Mouse (Mus musculus) ZHBTc4 (cell line): ENCODE results near the gene Bace2.

Experiments
- DNase-seq: peaks from one replicate; pipeline ENCODE4 v3.0.0-alpha.2; 2011; ENCODE audit warnings: low read depth, low spot score

The Bace2 gene

GRCm38 (mm10) chr16:97401741-97402140, 45.2 kb downstream of the Bace2 start:
- no peak for DNase-seq

DNA sequence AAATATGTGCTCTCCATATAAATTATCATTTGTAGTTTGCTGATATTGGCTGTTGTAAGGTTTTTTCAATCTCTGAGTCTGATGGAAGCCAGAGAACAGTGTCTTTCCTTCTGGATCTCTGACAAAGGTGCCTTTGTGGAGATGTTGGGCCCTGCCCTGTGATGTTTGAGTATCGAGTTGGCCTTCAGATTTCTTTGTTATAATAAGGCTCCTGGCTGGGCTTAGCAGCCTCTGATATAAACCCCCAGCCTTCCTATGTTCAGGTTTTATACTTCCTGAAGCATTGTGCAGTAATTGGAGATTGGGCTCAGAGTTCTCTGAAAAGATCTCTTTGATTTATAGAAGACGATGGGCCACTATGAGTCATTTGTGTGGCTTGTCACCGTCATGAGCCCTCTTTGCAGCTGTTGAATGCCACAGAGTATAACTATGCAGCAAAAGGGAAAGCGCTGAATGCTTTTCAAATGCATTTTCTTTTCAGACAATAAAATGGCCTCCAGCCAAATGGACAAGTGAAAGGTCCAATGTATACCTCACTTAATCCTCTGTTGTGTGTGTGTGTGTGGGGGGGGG, 45.8 kb downstream of the Bace2 start:
- DNase-seq, result no peak

- no peak for DNase-seq
These were observed 49.0 kb downstream of the Bace2 start for GRCm38 (mm10) chr16:97405476-97406012.

- peak; percentile 75 for DNase-seq
These were observed 61.5 kb downstream of the Bace2 start for GRCm38 (mm10) chr16:97417896-97418542.

DNA sequence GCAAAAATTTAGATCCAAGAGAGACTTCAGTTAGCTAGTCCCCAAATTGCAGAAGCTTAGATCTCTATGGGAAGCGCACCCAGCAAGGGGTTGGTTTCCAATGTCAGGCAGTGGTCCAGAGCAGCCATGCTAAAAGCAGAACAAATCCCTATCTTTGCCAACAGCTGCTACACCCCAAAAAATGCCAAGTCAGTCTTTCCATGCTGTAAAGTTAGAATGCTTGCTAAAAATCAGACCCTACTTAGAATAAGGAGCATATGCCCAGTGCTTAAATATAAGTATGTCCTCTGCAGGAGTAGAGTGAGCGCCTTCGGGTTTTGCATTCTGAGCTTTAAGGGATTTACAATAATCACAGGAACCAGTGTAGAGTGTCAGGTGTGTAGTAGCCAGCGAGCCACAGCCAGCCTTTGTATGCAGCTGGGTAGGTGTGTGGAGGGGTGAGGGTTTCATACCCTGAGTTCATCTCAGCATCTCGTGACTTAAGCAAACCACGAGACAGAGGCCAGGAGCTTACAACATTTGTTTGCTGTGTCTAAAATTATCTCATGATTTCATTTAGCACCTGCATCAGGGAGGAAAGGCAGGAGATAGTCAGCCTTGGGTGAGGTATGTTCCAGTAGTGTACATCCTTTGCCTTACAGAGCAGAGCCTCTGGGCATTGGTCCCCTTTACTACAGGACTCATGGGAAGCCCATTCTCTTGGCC, 62.4 kb downstream of the Bace2 start:
- no peak for DNase-seq

GRCm38 (mm10) chr16:97421671-97422070, 65.1 kb downstream of the Bace2 start:
- no peak for DNase-seq

DNA sequence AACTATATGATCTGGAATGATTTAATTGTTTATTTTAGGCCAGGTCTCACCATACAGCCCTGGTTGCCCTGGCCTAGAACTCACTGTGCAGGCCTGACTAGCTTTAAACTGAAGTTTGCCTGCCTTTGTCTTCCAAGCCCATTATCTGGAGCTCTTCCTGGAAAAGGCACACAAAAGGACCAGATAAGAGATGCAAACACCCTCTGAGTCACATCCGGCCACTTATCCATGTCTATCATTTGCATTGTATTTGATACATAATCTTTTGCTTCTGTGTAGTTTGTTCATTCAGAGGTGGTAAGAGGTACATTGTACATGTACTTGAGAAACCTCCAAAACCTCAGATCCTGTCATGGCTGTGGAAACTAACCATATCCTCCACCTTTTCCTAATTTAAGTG, 67.1 kb downstream of the Bace2 start:
- no peak for DNase-seq

DNA sequence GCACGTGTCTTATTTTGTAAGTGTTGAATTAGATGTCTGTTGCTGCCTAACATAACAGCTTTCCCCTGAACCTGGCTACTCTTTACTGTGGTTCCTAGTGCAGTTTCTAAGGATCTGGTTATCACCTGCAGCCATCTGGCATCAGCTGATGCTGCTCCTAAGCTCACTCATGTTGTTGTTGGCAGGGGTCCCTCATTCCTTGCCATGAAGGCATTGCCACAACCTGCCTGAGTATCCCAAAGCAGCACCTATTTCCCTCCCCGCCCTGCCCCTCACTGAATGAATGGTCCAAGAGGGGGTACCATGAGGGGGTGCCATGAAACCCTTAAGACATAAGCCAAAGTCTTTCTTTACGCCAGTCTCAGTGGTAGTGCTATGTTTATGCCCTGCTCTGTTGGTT, 71.5 kb downstream of the Bace2 start:
- DNase-seq, result no peak

GRCm38 (mm10) chr16:97430091-97430490, 73.5 kb downstream of the Bace2 start:
- DNase-seq, result no peak

DNA sequence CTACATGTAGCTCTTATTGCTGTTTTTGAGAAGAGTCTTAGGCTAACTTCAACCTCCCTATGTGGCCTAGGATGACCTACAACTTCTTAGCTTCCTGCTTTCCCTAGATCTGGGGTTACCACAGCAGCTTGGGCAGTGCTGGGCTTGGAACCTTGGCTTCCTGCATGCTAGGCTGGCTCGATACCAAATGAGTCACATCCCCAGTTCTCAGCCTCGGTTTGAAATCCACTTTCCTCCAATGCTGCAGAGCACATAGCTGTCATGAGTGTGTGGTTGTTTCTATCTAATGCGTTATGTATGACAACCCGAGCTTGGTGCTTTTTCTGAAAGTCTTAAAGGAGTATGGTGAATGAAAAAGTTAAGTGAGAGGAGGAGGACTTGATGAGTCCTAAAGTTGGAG, 74.8 kb downstream of the Bace2 start:
- no peak for DNase-seq

DNA sequence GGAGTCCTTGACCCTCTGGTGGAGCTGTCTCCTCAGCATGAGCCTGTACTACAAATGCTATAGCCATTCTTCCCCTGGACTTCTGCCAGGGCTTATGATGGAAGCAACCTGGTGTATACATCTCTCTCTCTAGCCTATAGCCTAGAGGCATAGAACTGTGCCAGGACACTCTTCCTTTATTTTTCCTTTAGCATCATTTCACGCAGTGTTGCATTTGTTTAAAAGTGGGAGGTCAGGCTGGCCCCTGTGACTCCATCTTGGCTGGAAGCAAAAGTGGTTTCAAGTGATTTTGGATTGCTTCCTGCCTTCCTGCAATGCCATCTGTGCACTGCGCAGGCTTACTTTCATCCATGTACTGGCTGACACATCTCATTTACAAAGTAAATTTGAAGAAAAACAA, 77.7 kb downstream of the Bace2 start:
- DNase-seq, result no peak

- no peak for DNase-seq
These were observed 81.0 kb downstream of the Bace2 start for GRCm38 (mm10) chr16:97437448-97438056.

- no peak for DNase-seq
These were observed 81.6 kb downstream of the Bace2 start for GRCm38 (mm10) chr16:97438191-97438590.

GRCm38 (mm10) chr16:97441967-97442366, 85.4 kb downstream of the Bace2 start:
- no peak for DNase-seq

- peak; percentile 87 for DNase-seq
These were observed 87.2 kb downstream of the Bace2 start for GRCm38 (mm10) chr16:97443670-97444263.

- DNase-seq, result no peak
These were observed 90.8 kb downstream of the Bace2 start for GRCm38 (mm10) chr16:97447386-97447785.

DNA sequence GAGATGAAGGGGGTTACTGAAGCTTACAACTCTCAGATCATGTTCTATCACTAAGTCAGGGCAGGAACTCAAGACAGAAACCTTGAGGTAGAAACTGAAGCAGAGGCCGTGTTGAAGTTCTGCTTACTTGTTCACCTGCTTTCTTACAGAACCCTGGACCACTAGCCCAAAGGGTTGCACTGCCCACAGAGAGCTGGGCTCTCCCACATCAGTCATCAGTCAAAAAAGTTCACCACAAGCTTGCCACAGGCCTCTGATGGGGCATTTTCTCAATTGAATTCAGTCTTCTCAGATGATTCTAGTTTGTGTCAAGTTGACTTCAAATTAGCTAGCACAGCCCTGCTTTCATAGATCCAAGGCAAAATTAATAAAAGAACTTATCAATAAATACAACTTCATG, 103.3 kb downstream of the Bace2 start:
- DNase-seq, result no peak

DNA sequence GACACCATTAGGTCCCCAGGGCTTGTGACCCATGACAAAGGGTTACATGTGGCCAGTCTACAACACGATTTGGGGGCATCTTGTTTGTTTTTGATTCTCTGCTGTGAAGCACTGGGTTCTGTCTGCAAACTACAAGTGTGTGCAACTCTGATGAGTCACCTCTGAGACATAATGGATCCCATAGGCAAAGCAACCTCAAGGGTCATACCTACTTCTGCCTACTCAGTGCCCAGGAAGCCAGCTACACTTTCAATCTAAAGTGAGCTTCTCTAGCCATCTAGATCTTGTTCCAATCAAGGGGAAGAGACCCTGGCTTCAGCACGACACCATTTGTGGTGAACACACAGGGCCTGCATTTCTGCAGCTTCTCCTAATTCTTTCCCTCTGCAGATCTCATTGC, 104.7 kb downstream of the Bace2 start:
- no peak for DNase-seq

- peak; percentile 5 for DNase-seq
These were observed 106.1 kb downstream of the Bace2 start, which contains the start of gene Mx1 for GRCm38 (mm10) chr16:97462481-97463181. Gene Mx1 (minus strand): TSS chr16:97462907.

DNA sequence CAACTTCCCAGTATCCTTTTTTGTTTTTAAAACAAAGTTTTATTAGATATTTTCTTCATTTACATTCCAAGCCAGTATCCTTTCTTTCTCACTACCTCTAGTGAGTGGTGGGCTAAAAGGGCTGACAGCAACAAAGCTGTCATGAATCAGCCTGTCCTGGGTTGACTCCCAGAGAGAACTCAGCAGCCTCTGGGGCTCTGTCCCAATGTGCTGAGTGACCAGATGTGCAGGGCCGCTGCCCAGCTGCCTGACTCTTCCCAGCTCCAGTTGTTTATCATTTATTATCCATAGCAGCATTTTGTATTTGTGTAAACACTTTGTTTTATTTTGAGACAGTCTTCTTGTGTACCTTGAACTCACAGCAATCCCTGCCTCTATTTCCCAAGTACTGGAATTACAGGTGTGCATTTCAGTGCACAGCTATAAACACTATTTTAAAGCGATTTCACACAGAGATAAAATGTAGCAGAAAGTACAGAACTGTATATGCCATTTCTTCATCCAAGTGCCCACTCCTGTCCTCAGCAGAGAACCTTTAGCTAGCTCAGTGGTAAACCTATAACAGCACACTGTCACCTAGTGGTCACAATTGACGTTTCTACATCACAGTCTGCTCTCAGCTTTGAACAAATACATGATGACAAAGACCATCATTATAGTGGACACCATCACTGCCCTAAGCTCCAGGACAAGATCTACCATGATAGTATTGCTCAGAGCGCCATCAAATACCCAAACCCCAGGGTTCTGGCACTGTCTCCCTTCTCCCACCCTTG, 109.8 kb downstream of the Bace2 start:
- DNase-seq, result peak; percentile 11
